Mouse (Mus musculus): ENCODE results near the gene Fgfr2. TPM values are rescaled to one million over a fixed set of nuclear protein-coding genes. Genes with fewer than 3 reads are reported as not detected.

Fgfr2 gene
- polyA plus RNA-seq, 1 experiment: 1.7 TPM

GRCm38 (mm10) chr7:130949331-130949751 lies 2173.8 kb downstream of the Fgfr2 start:
- H3K36me3 ChIP-seq (ENCODE audit: control insufficient read depth, insufficient read depth): peaks cover 13% of the 10 kb centered on the region
- H3K79me3 ChIP-seq (ENCODE audit: low read depth): peaks cover 29% of the 10 kb centered on the region
- TF ChIP-seq USF1 (IDR thresholded peaks at IDR 0.05; ENCODE audit: low read depth) (no peak), CEBPB (IDR thresholded peaks at IDR 0.05; ENCODE audit: low read depth) (no peak), MAX (IDR thresholded peaks at IDR 0.05) (no peak), FOSL1 (IDR thresholded peaks at IDR 0.05; ENCODE audit: insufficient read depth, low read length, poor library complexity, severe bottlenecking) (no peak), MYOD1 (IDR thresholded peaks at IDR 0.05; ENCODE audit: control insufficient read depth, insufficient read length, low read depth) (no peak), MYOG (IDR thresholded peaks at IDR 0.05; ENCODE audit: control insufficient read depth, extremely low read depth, insufficient read length) (no peak), CTCF (IDR thresholded peaks at IDR 0.05; ENCODE audit: control insufficient read depth, insufficient read depth, insufficient read length) (no peak)
- H3ac ChIP-seq (ENCODE audit: control insufficient read depth, insufficient read length, low read depth): no peak overlapping the region
- peaks cover 71% of the 10 kb centered on the region for H3K79me2 ChIP-seq (ENCODE audit: control insufficient read depth, insufficient read depth)
- H3K27me3 ChIP-seq (ENCODE audit: control insufficient read depth, insufficient read depth, insufficient read length): no peaks in the 10 kb centered on the region
- H3K4me3 ChIP-seq (ENCODE audit: insufficient read depth, poor library complexity, severe bottlenecking): no peak overlapping the region

DNA sequence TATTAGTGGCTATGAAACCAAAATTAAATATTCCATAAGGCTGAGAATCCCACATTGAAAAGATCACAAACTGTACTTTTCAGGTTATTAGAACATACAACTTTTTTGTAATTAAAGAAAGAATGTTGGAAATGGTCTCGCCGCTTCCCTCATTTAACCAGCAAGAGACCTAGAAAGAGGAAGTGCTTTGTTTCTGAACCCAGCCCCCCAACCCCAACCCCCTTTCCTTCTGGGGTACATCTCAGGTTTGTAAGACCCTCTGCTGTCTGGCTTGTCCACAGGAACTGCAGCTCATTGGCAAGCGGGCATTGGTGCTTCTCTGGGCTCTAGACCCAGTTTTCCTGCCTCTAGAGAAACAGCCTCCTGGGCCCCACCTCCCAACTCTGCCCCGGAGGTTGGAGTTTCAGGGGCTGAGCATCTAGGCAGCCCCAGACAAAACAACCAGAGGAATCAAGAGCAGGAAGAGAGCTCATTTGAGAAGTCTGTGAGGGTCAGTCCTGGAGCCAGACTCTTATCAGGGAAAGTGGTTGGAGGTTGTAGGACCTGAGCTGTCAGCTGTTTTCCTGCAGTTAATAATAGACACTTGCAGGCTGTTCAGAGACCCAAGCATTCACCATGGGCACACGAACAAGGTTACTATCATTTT lies 2174.5 kb downstream of the Fgfr2 start:
- Histone ChIP-seq H3K27me3 (ENCODE audit: control insufficient read depth, insufficient read depth, insufficient read length) (no peaks in the 10 kb centered on the region), H3K79me3 (ENCODE audit: low read depth) (peaks cover 34% of the 10 kb centered on the region), H3K79me2 (ENCODE audit: control insufficient read depth, insufficient read depth) (peaks cover 77% of the 10 kb centered on the region), H3K4me3 (ENCODE audit: insufficient read depth, poor library complexity, severe bottlenecking) (no peak overlapping the region), H3K36me3 (ENCODE audit: control insufficient read depth, insufficient read depth) (peaks cover 16% of the 10 kb centered on the region), H3ac (ENCODE audit: control insufficient read depth, insufficient read length, low read depth) (no peak overlapping the region)
- TF ChIP-seq CTCF (IDR thresholded peaks at IDR 0.05; ENCODE audit: control insufficient read depth, insufficient read depth, insufficient read length) (no peak), MYOD1 (IDR thresholded peaks at IDR 0.05; ENCODE audit: control insufficient read depth, insufficient read length, low read depth) (peak; percentile 14)

DNA sequence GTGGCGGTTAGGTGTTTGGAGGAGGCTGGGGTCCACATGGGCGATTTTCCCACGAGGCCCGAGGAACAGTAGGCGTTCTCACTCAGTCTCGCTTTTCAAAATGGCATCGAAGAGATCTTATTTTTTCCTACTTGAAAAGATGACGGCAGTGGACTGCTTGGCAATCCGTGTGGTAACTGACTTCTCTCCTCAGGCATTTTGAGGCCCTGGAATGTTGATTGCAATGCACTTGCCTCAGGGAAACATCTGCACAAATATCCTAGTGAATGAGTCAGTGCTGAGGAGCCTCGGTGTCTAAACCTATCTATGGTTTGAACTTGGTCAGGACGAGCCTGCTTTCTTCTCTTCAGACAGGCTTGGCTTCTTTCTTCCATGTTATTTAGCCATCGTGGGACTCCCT lies 2176.8 kb downstream of the Fgfr2 start:
- no peak overlapping the region for H3K4me3 ChIP-seq (ENCODE audit: insufficient read depth, poor library complexity, severe bottlenecking)
- H3K79me3 ChIP-seq (ENCODE audit: low read depth): peaks cover 35% of the 10 kb centered on the region
- peaks cover 6% of the 10 kb centered on the region for H3K36me3 ChIP-seq (ENCODE audit: control insufficient read depth, insufficient read depth)
- H3K79me2 ChIP-seq (ENCODE audit: control insufficient read depth, insufficient read depth): peaks cover 76% of the 10 kb centered on the region
- H3K27me3 ChIP-seq (ENCODE audit: control insufficient read depth, insufficient read depth, insufficient read length): no peaks in the 10 kb centered on the region
- no peak for TF ChIP-seq FOSL1 (IDR thresholded peaks at IDR 0.05; ENCODE audit: insufficient read depth, low read length, poor library complexity, severe bottlenecking)
- TF ChIP-seq MAX (IDR thresholded peaks at IDR 0.05): peak; percentile 39
- TF ChIP-seq MYOD1 (IDR thresholded peaks at IDR 0.05; ENCODE audit: control insufficient read depth, insufficient read length, low read depth): peak; percentile 65
- no peak for TF ChIP-seq MYOG (IDR thresholded peaks at IDR 0.05; ENCODE audit: control insufficient read depth, extremely low read depth, insufficient read length)
- no peak for TF ChIP-seq USF1 (IDR thresholded peaks at IDR 0.05; ENCODE audit: low read depth)
- no peak for TF ChIP-seq CTCF (IDR thresholded peaks at IDR 0.05; ENCODE audit: control insufficient read depth, insufficient read depth, insufficient read length)
- TF ChIP-seq CEBPB (IDR thresholded peaks at IDR 0.05; ENCODE audit: low read depth): peak; percentile 47
- H3ac ChIP-seq (ENCODE audit: control insufficient read depth, insufficient read length, low read depth): no peak overlapping the region

- H3ac ChIP-seq (ENCODE audit: control insufficient read depth, insufficient read length, low read depth): no peak overlapping the region
- H3K79me2 ChIP-seq (ENCODE audit: control insufficient read depth, insufficient read depth): peaks cover 76% of the 10 kb centered on the region
- H3K36me3 ChIP-seq (ENCODE audit: control insufficient read depth, insufficient read depth): peaks cover 6% of the 10 kb centered on the region
- TF ChIP-seq MYOG (IDR thresholded peaks at IDR 0.05; ENCODE audit: control insufficient read depth, extremely low read depth, insufficient read length): no peak
- TF ChIP-seq FOSL1 (IDR thresholded peaks at IDR 0.05; ENCODE audit: insufficient read depth, low read length, poor library complexity, severe bottlenecking): no peak
- TF ChIP-seq CEBPB (IDR thresholded peaks at IDR 0.05; ENCODE audit: low read depth): no peak
- TF ChIP-seq CTCF (IDR thresholded peaks at IDR 0.05; ENCODE audit: control insufficient read depth, insufficient read depth, insufficient read length): no peak
- TF ChIP-seq MYOD1 (IDR thresholded peaks at IDR 0.05; ENCODE audit: control insufficient read depth, insufficient read length, low read depth): no peak
- no peak for TF ChIP-seq MAX (IDR thresholded peaks at IDR 0.05)
- TF ChIP-seq USF1 (IDR thresholded peaks at IDR 0.05; ENCODE audit: low read depth): no peak
- no peak overlapping the region for H3K4me3 ChIP-seq (ENCODE audit: insufficient read depth, poor library complexity, severe bottlenecking)
- H3K27me3 ChIP-seq (ENCODE audit: control insufficient read depth, insufficient read depth, insufficient read length): no peaks in the 10 kb centered on the region
- H3K79me3 ChIP-seq (ENCODE audit: low read depth): peaks cover 41% of the 10 kb centered on the region
Measured at GRCm38 (mm10) chr7:130945730-130946129, 2177.4 kb downstream of the Fgfr2 start.

GRCm38 (mm10) chr7:130944766-130945475 lies 2178.2 kb downstream of the Fgfr2 start:
- Histone ChIP-seq H3ac (ENCODE audit: control insufficient read depth, insufficient read length, low read depth) (no peak overlapping the region), H3K36me3 (ENCODE audit: control insufficient read depth, insufficient read depth) (peaks cover 6% of the 10 kb centered on the region), H3K79me2 (ENCODE audit: control insufficient read depth, insufficient read depth) (peaks cover 78% of the 10 kb centered on the region), H3K4me3 (ENCODE audit: insufficient read depth, poor library complexity, severe bottlenecking) (no peak overlapping the region), H3K79me3 (ENCODE audit: low read depth) (peaks cover 43% of the 10 kb centered on the region), H3K27me3 (ENCODE audit: control insufficient read depth, insufficient read depth, insufficient read length) (no peaks in the 10 kb centered on the region)
- TF ChIP-seq CTCF (IDR thresholded peaks at IDR 0.05; ENCODE audit: control insufficient read depth, insufficient read depth, insufficient read length): no peak
- no peak for TF ChIP-seq MAX (IDR thresholded peaks at IDR 0.05)
- no peak for TF ChIP-seq USF1 (IDR thresholded peaks at IDR 0.05; ENCODE audit: low read depth)
- no peak for TF ChIP-seq MYOG (IDR thresholded peaks at IDR 0.05; ENCODE audit: control insufficient read depth, extremely low read depth, insufficient read length)
- TF ChIP-seq CEBPB (IDR thresholded peaks at IDR 0.05; ENCODE audit: low read depth): no peak
- TF ChIP-seq FOSL1 (IDR thresholded peaks at IDR 0.05; ENCODE audit: insufficient read depth, low read length, poor library complexity, severe bottlenecking): no peak
- no peak for TF ChIP-seq MYOD1 (IDR thresholded peaks at IDR 0.05; ENCODE audit: control insufficient read depth, insufficient read length, low read depth)
